Mouse (Mus musculus) kidney, adult 11 months (tissue): ENCODE results near the gene Cryba4.
A peak's percentile ranks its signal among the peaks of the same experiment; 100 is the strongest.

Experiments
- DNase-seq: peaks from one replicate; pipeline ENCODE4 v3.0.0; 2022

Cryba4 gene

GRCm38 (mm10) chr5:112265110-112265509 lies 12.8 kb upstream of the Cryba4 start:
- no peak for DNase-seq

GRCm38 (mm10) chr5:112264099-112264498 lies 11.8 kb upstream of the Cryba4 start:
- DNase-seq = no peak

- DNase-seq = no peak
These were observed 8.5 kb upstream of the Cryba4 start for GRCm38 (mm10) chr5:112260818-112261217.

GRCm38 (mm10) chr5:112259862-112260650 lies 7.7 kb upstream of the Cryba4 start:
- DNase-seq = no peak

- DNase-seq = no peak
These were observed 5.6 kb upstream of the Cryba4 start for GRCm38 (mm10) chr5:112257896-112258295.

GRCm38 (mm10) chr5:112256457-112256856 lies 4.1 kb upstream of the Cryba4 start:
- DNase-seq = no peak

- DNase-seq = peak; percentile 30
These were observed 3.1 kb upstream of the Cryba4 start, which contains the start of gene Crybb1 for GRCm38 (mm10) chr5:112255426-112255825. Gene Crybb1 (plus strand): TSS chr5:112255815.

GRCm38 (mm10) chr5:112254282-112254806 lies 2.0 kb upstream of the Cryba4 start:
- peak; percentile 10 for DNase-seq

- DNase-seq = peak; percentile 51
These were observed 851 bp upstream of the Cryba4 start for GRCm38 (mm10) chr5:112253169-112253568.

GRCm38 (mm10) chr5:112249106-112249505 lies 3.2 kb downstream of the Cryba4 start:
- DNase-seq = no peak

- DNase-seq = no peak
These were observed 4.9 kb downstream of the Cryba4 start for GRCm38 (mm10) chr5:112247399-112247798.

- peak; percentile 18 for DNase-seq
These were observed 7.3 kb downstream of the Cryba4 start for GRCm38 (mm10) chr5:112244890-112245615.

GRCm38 (mm10) chr5:112244275-112244562 lies 8.1 kb downstream of the Cryba4 start:
- DNase-seq = no peak

GRCm38 (mm10) chr5:112243539-112244274 lies 8.6 kb downstream of the Cryba4 start:
- DNase-seq = peak; percentile 10

- DNase-seq = peak; percentile 8
These were observed 9.3 kb downstream of the Cryba4 start for GRCm38 (mm10) chr5:112243041-112243440.

GRCm38 (mm10) chr5:112242361-112242778 lies 9.9 kb downstream of the Cryba4 start:
- peak; percentile 71 for DNase-seq

GRCm38 (mm10) chr5:112241849-112242248 lies 10.5 kb downstream of the Cryba4 start:
- no peak for DNase-seq

- DNase-seq = peak; percentile 62
These were observed 11.6 kb downstream of the Cryba4 start for GRCm38 (mm10) chr5:112240761-112241160.

GRCm38 (mm10) chr5:112238781-112239482 lies 13.4 kb downstream of the Cryba4 start:
- DNase-seq = no peak

- no peak for DNase-seq
These were observed 14.3 kb downstream of the Cryba4 start for GRCm38 (mm10) chr5:112237866-112238570.

GRCm38 (mm10) chr5:112237439-112237838 lies 14.9 kb downstream of the Cryba4 start:
- no peak for DNase-seq

- no peak for DNase-seq
These were observed 15.7 kb downstream of the Cryba4 start for GRCm38 (mm10) chr5:112236631-112237030.
